Mouse (Mus musculus) ovary, postnatal 36 days (tissue): Measurements from ENCODE around the gene Rbl1.
"Not testable (repeated sequence)": the region's sequence is repeated elsewhere in the genome, so short reads cannot be mapped to it uniquely, and the experiment has no call there.

Experiments
- DNase-seq: peaks from one replicate; pipeline ENCODE4 v3.0.0; 2022; ENCODE audit warnings: low spot score, mixed read lengths

Gene Rbl1

GRCm38 (mm10) chr2:157204366-157205218 lies at the start of gene Rbl1:
Rbl1 (minus strand) TSS chr2:157204534.
- peak; percentile 88 for DNase-seq

GRCm38 (mm10) chr2:157248111-157248510 lies 43.8 kb upstream of the Rbl1 start:
- DNase-seq, result no peak

GRCm38 (mm10) chr2:157245603-157246002 lies 41.3 kb upstream of the Rbl1 start:
- DNase-seq, result no peak

GRCm38 (mm10) chr2:157245001-157245400 lies 40.7 kb upstream of the Rbl1 start:
- no peak for DNase-seq

GRCm38 (mm10) chr2:157235946-157236345 lies 31.6 kb upstream of the Rbl1 start:
- no peak for DNase-seq

GRCm38 (mm10) chr2:157221916-157222315 lies 17.6 kb upstream of the Rbl1 start:
- DNase-seq, result not testable (repeated sequence)

GRCm38 (mm10) chr2:157220108-157220507 lies 15.8 kb upstream of the Rbl1 start:
- DNase-seq, result no peak

GRCm38 (mm10) chr2:157211731-157212130 lies 7.4 kb upstream of the Rbl1 start:
- no peak for DNase-seq

- DNase-seq, result peak; percentile 41
Measured at GRCm38 (mm10) chr2:157203459-157204365, 622 bp downstream of the Rbl1 start.

- no peak for DNase-seq
Measured at GRCm38 (mm10) chr2:157203026-157203425, 1.3 kb downstream of the Rbl1 start.

- no peak for DNase-seq
Measured at GRCm38 (mm10) chr2:157202361-157202760, 2.0 kb downstream of the Rbl1 start.

- DNase-seq, result peak; percentile 25
Measured at GRCm38 (mm10) chr2:157201081-157201830, 3.1 kb downstream of the Rbl1 start.

GRCm38 (mm10) chr2:157198405-157198804 lies 5.9 kb downstream of the Rbl1 start:
- DNase-seq, result not testable (repeated sequence)

- no peak for DNase-seq
Measured at GRCm38 (mm10) chr2:157190651-157191050, 13.7 kb downstream of the Rbl1 start.

- DNase-seq, result no peak
Measured at GRCm38 (mm10) chr2:157187223-157187622, 17.1 kb downstream of the Rbl1 start.

- no peak for DNase-seq
Measured at GRCm38 (mm10) chr2:157186504-157186903, 17.8 kb downstream of the Rbl1 start.

- no peak for DNase-seq
Measured at GRCm38 (mm10) chr2:157185022-157185660, 19.2 kb downstream of the Rbl1 start.

- DNase-seq, result no peak
Measured at GRCm38 (mm10) chr2:157178167-157178566, 26.2 kb downstream of the Rbl1 start.

- DNase-seq, result no peak
Measured at GRCm38 (mm10) chr2:157176248-157176647, 28.1 kb downstream of the Rbl1 start.

- no peak for DNase-seq
Measured at GRCm38 (mm10) chr2:157174416-157174815, 29.9 kb downstream of the Rbl1 start.

GRCm38 (mm10) chr2:157173555-157173954 lies 30.8 kb downstream of the Rbl1 start:
- DNase-seq, result no peak

GRCm38 (mm10) chr2:157172984-157173383 lies 31.4 kb downstream of the Rbl1 start:
- DNase-seq, result no peak
